20 mouse cellular contexts compared by ENCODE assay signal in genomic region chr10:17540404-17541375, GRCm38 (mm10).
A peak's percentile ranks its signal among the peaks of the same experiment; 100 is the strongest.
DNase-seq lines count a peak whose midpoint lies in the region; ATAC-seq and TF ChIP-seq lines count a peak whose summit lies in the region.
"Had no signal": no experiment of that assay in that cellular context is flagged by ENCODE, and none has a peak within 500 bp of the region (broad histone marks: within the 10 kb centered on the region; RNA-seq: fewer than 3 reads in every experiment).

No protein-coding gene starts in this region.

- no peak for DNase-seq in heart, postnatal 25 days (ENCODE audit: low spot score)
- no peak for DNase-seq in lung, adult 2 months
- no peak for DNase-seq in thymus, postnatal 4 days
- DNase-seq in thymus, postnatal 10 days (ENCODE audit: low spot score in 2 of 2): no peak
- DNase-seq: adrenal gland, adult 2 months; cerebellum, postnatal 10 days; embryo, embryonic 11 days; gastrocnemius, postnatal 10 days; kidney, adult 18-20 months; right cerebral cortex, postnatal 4 days; thymus, postnatal 36 days had no signal

- peaks cover 13% of the 10 kb centered on the region for H3K4me1 ChIP-seq in heart, embryonic 15.5 days (replicated peaks)
- no peaks in the 10 kb centered on the region for H3K4me1 ChIP-seq in lung, embryonic 15.5 days
- H3K4me1 ChIP-seq in lung, adult 2 months (ENCODE audit: control insufficient read depth, insufficient read depth, low read length): peaks cover 4% of the 10 kb centered on the region; the same call in 1 of the 2 replicates
- peaks cover 3% of the 10 kb centered on the region; the same call in 1 of the 2 replicates for H3K4me1 ChIP-seq in lung, embryonic 16.5 days (replicated peaks; ENCODE audit: control insufficient read depth, insufficient read depth, low read length)
- H3K4me1 ChIP-seq: embryonic facial prominence, embryonic 15.5 days; midbrain, embryonic 13.5 days had no signal

- TF ChIP-seq CTCF in lung, adult 2 months (IDR thresholded peaks at IDR 0.05; ENCODE audit: insufficient read depth, low read length): no peak

- TF ChIP-seq POLR2A in lung, adult 2 months (IDR thresholded peaks at IDR 0.05; ENCODE audit: borderline replicate concordance, extremely low read depth, low read depth, low read length): no peak

- H3K27ac ChIP-seq in heart, embryonic 15.5 days: peak overlapping the region; percentile 53
- peak overlapping the region; percentile 32 for H3K27ac ChIP-seq in lung, embryonic 15.5 days
- H3K27ac ChIP-seq in lung, embryonic 16.5 days (ENCODE audit: low read length): peak overlapping the region; percentile 29
- H3K27ac ChIP-seq: embryonic facial prominence, embryonic 15.5 days; layer of hippocampus, adult 2 months; limb, embryonic 12.5 days; midbrain, embryonic 13.5 days had no signal

- no peaks in the 10 kb centered on the region for H3K9me3 ChIP-seq in heart, embryonic 15.5 days (replicated peaks)
- no peaks in the 10 kb centered on the region for H3K9me3 ChIP-seq in lung, embryonic 15.5 days
- no peaks in the 10 kb centered on the region for H3K9me3 ChIP-seq in lung, embryonic 16.5 days (ENCODE audit: control insufficient read depth, low read length)
- H3K9me3 ChIP-seq: embryonic facial prominence, embryonic 15.5 days; G1E; limb, embryonic 12.5 days; midbrain, embryonic 13.5 days had no signal

- intact Hi-C loops in heart, postnatal 25 days (cut with DNase I): no loop called here

- H3K36me3 ChIP-seq in heart, embryonic 15.5 days: no peaks in the 10 kb centered on the region
- no peaks in the 10 kb centered on the region for H3K36me3 ChIP-seq in lung, embryonic 15.5 days
- H3K36me3 ChIP-seq in lung, embryonic 16.5 days (ENCODE audit: control insufficient read depth, insufficient read depth, low read length): no peaks in the 10 kb centered on the region
- H3K36me3 ChIP-seq: embryonic facial prominence, embryonic 15.5 days; G1E; limb, embryonic 12.5 days; midbrain, embryonic 13.5 days had no signal

- no peak overlapping the region for H3K4me3 ChIP-seq in heart, embryonic 15.5 days
- H3K4me3 ChIP-seq in lung, embryonic 15.5 days: no peak overlapping the region
- no peak overlapping the region for H3K4me3 ChIP-seq in lung, adult 2 months (replicated peaks; ENCODE audit: extremely low read depth, low read depth, low read length)
- no peak overlapping the region for H3K4me3 ChIP-seq in lung, embryonic 16.5 days (ENCODE audit: low read length)
- H3K4me3 ChIP-seq: embryonic facial prominence, embryonic 15.5 days; layer of hippocampus, adult 2 months; limb, embryonic 12.5 days; midbrain, embryonic 13.5 days had no signal

- H3K4me2 ChIP-seq in heart, embryonic 15.5 days: no peak overlapping the region
- H3K4me2 ChIP-seq in lung, embryonic 15.5 days: no peak overlapping the region
- no peak overlapping the region for H3K4me2 ChIP-seq in lung, embryonic 16.5 days (ENCODE audit: low read depth, low read length)
- H3K4me2 ChIP-seq: embryonic facial prominence, embryonic 15.5 days; limb, embryonic 12.5 days; midbrain, embryonic 13.5 days had no signal

- ATAC-seq in heart, embryonic 15.5 days (replicated peaks; ENCODE audit: insufficient number of reproducible peaks, insufficient read depth, low FRiP score, low read depth): no peak
- peak; percentile 23; the same call in 1 of the 2 replicates for ATAC-seq in lung, embryonic 15.5 days (ENCODE audit: borderline replicate concordance, extremely low read depth, low FRiP score, low TSS enrichment)
- ATAC-seq in lung, embryonic 16.5 days (ENCODE audit: low read depth): peak; percentile 82; the same call in 1 of the 2 replicates
- ATAC-seq in neutrophil, adult 5-6 weeks (ENCODE audit: extremely low read depth, insufficient number of reproducible peaks, low FRiP score, poor library complexity, severe bottlenecking): 0 out of 2 replicates have a peak, but pooled peaks have one; percentile 9
- ATAC-seq: midbrain, embryonic 13.5 days had no signal

- H3K27me3 ChIP-seq in heart, embryonic 15.5 days: no peaks in the 10 kb centered on the region
- no peaks in the 10 kb centered on the region for H3K27me3 ChIP-seq in lung, embryonic 15.5 days
- H3K27me3 ChIP-seq in lung, embryonic 16.5 days (ENCODE audit: control insufficient read depth, insufficient read depth, low read depth, low read length): no peaks in the 10 kb centered on the region
- H3K27me3 ChIP-seq: embryonic facial prominence, embryonic 15.5 days; limb, embryonic 12.5 days; midbrain, embryonic 13.5 days had no signal

- 55% methylated on average over 6 of the region's 6 CpGs for WGBS in heart, embryonic 15.5 days
- 39% methylated on average over 6 of the region's 6 CpGs for WGBS in lung, embryonic 15.5 days
- 41% methylated on average over 6 of the region's 6 CpGs for WGBS in lung, adult 2 months
- 32% methylated on average over 6 of the region's 6 CpGs for WGBS in lung, embryonic 16.5 days

- no peak overlapping the region for H3K9ac ChIP-seq in heart, embryonic 15.5 days
- no peak overlapping the region for H3K9ac ChIP-seq in lung, embryonic 15.5 days
- no peak overlapping the region for H3K9ac ChIP-seq in lung, embryonic 16.5 days (ENCODE audit: low read length)
- H3K9ac ChIP-seq: embryonic facial prominence, embryonic 15.5 days; limb, embryonic 12.5 days; midbrain, embryonic 13.5 days had no signal
